Mouse (Mus musculus): ENCODE results near the gene Ghr. TPM values are rescaled to one million over a fixed set of nuclear protein-coding genes. Genes with fewer than 3 reads are reported as not detected.

The Ghr gene
- polyA plus RNA-seq, 1 experiment from 2014 or later, result 133 TPM

DNA sequence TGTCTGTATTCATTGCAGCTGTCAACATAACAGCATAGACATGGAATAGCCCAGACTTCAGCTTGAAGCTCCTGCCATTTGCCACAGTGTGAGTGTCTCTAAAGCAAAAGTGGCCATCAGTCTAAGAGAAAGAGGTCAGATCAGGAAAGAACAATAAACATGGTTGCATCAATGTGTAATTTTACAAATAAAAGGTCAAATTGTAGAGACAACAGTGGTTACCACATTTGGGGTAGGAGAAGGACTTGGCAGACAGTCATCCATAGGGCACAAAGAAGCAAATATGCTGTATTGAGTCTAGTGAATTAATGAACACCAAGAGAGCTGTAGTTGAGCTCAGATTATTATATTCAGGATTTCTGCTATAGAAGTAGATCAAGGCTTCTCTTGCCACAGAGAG, 127.7 kb downstream of the Ghr start:
- TF ChIP-seq CTCF (IDR thresholded peaks at IDR 0.05; ENCODE audit: low read depth), result no peak
- no peaks in the 10 kb centered on the region for H3K9me3 ChIP-seq (ENCODE audit: low read depth, low read length)
- ATAC-seq (ENCODE audit: insufficient read depth), result no peak

DNA sequence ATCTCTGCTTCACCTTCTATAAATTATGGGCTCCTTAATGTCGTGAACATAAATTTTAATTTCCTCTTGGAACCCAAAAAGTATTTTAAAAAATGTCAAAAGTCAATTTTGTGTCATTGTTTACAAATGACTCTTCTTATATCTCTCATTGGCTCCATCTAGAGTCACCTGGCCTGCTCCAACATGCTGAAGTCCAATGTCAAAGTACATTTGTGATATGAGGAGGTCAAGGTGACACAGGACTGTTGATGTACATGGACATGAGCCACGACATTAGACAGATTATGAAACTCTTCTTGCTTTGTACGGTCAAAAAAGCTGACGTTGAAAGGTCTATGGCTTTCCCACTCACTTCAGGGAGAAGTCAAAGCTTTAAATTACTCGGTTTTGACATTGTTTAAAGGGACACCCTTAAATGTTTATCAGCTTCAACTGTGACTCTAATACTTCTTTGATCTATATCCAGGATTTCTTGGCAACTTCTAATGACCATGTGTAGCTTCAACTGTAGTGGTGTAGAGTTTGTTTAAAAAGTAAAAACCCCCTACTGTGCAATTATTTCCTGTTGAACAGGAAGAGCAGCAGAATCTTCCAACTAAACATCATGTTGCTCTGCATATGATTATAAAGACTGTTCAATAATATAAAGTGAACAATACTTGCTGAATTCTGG, 131.1 kb downstream of the Ghr start:
- Histone ChIP-seq H3K4me3 (ENCODE audit: low read depth, low read length) (no peak overlapping the region), H3K4me1 (ENCODE audit: insufficient read depth) (no peaks in the 10 kb centered on the region), H3K36me3 (ENCODE audit: insufficient read depth) (peaks cover 3% of the 10 kb centered on the region; the same call in 1 of the 2 replicates), H3K9ac (no peak overlapping the region), H3K27ac (ENCODE audit: low read depth) (no peak overlapping the region), H3K4me2 (no peak overlapping the region), H3K9me3 (ENCODE audit: low read depth, low read length) (no peaks in the 10 kb centered on the region), H3K27me3 (ENCODE audit: insufficient read depth, low read length) (no peaks in the 10 kb centered on the region)
- peak; percentile 80 for ATAC-seq (ENCODE audit: insufficient read depth)
- TF ChIP-seq CTCF (IDR thresholded peaks at IDR 0.05; ENCODE audit: low read depth), result no peak
- WGBS, result 36% methylated on average over 5 of the region's 5 CpGs
- DNase-seq, result peak; percentile 79

More for the DNA sequence above, 127.7 kb downstream of the Ghr start:
- Histone ChIP-seq H3K4me2 (no peak overlapping the region), H3K36me3 (ENCODE audit: insufficient read depth) (peaks cover 3% of the 10 kb centered on the region; the same call in 1 of the 2 replicates), H3K4me3 (ENCODE audit: low read depth, low read length) (no peak overlapping the region), H3K27me3 (ENCODE audit: insufficient read depth, low read length) (no peaks in the 10 kb centered on the region), H3K27ac (ENCODE audit: low read depth) (no peak overlapping the region), H3K4me1 (ENCODE audit: insufficient read depth) (no peaks in the 10 kb centered on the region), H3K9ac (no peak overlapping the region)
- no peak for DNase-seq

DNA sequence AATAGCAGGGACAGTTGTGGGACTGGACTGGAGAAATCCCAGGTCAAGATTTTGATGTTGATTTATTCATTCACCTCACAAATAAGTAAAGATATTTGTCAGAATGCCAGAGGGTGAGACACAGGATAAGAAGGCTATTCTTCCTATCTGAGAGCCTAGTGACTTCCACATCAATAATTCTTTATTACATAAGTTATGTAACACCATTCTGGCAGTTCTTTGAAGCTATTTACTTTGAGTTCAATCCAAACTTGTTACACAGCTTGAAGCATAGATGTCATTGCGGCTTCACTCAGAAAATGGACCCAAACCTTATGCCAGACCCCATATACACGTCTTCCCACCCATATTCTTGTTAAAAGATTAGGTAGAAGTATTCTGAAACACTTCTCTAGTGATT, 133.7 kb downstream of the Ghr start:
- Histone ChIP-seq H3K27ac (ENCODE audit: low read depth) (no peak overlapping the region), H3K4me1 (ENCODE audit: insufficient read depth) (no peaks in the 10 kb centered on the region), H3K4me2 (no peak overlapping the region), H3K9ac (no peak overlapping the region), H3K27me3 (ENCODE audit: insufficient read depth, low read length) (no peaks in the 10 kb centered on the region), H3K9me3 (ENCODE audit: low read depth, low read length) (no peaks in the 10 kb centered on the region), H3K4me3 (ENCODE audit: low read depth, low read length) (no peak overlapping the region), H3K36me3 (ENCODE audit: insufficient read depth) (no peaks in the 10 kb centered on the region)
- WGBS, result 51% methylated on average over 2 of the region's 2 CpGs
- DNase-seq (no peak), ATAC-seq (ENCODE audit: insufficient read depth) (no peak)
- TF ChIP-seq CTCF (IDR thresholded peaks at IDR 0.05; ENCODE audit: low read depth), result no peak

DNA sequence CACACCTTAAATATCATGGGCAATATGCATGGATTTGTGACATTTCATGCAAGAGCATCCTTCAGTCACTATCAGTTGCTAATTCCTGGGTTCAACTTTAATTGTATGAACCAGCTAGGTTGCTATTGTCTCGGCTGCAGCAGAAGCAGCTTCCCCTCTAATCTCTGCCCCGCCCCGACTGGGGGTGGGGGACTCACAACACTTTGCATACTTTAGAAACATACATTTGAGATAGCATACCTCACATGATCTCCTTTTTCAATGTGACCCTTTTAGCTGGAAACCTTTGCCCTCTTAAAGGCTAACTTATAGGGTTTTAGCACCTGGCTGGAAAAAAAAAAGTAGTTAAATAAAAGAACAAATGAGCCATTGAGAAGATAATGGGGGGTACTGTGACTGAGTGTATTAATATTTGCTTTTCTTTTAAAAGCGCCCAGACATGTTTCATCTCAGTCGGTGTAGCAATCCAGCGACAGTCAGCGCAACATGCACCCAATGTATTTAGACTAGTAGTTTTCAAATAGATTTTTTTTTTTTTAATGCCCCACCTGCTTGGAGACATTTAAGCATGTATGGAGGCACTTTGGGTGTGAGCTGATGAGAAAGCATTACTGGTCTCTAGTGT, 137.9 kb downstream of the Ghr start:
- no peak for TF ChIP-seq CTCF (IDR thresholded peaks at IDR 0.05; ENCODE audit: low read depth)
- Histone ChIP-seq H3K27ac (ENCODE audit: low read depth) (no peak overlapping the region), H3K4me2 (no peak overlapping the region)

GRCm38 (mm10) chr15:3444448-3445020, 138.8 kb downstream of the Ghr start:
- Histone ChIP-seq H3K9me3 (ENCODE audit: low read depth, low read length) (no peaks in the 10 kb centered on the region), H3K27ac (ENCODE audit: low read depth) (no peak overlapping the region), H3K27me3 (ENCODE audit: insufficient read depth, low read length) (no peaks in the 10 kb centered on the region), H3K4me2 (no peak overlapping the region), H3K4me1 (ENCODE audit: insufficient read depth) (no peaks in the 10 kb centered on the region), H3K9ac (no peak overlapping the region), H3K36me3 (ENCODE audit: insufficient read depth) (no peaks in the 10 kb centered on the region), H3K4me3 (ENCODE audit: low read depth, low read length) (no peak overlapping the region)
- TF ChIP-seq CTCF (IDR thresholded peaks at IDR 0.05; ENCODE audit: low read depth), result no peak
- DNase-seq (no peak), ATAC-seq (ENCODE audit: insufficient read depth) (no peak)
- WGBS, result 69% methylated on average over 8 of the region's 8 CpGs

More for the DNA sequence above, 137.9 kb downstream of the Ghr start:
- no peak for ATAC-seq (ENCODE audit: insufficient read depth)
- 69% methylated on average over 7 of the region's 7 CpGs for WGBS
- no peaks in the 10 kb centered on the region for H3K36me3 ChIP-seq (ENCODE audit: insufficient read depth)
- DNase-seq, result no peak
- no peaks in the 10 kb centered on the region for H3K9me3 ChIP-seq (ENCODE audit: low read depth, low read length)
- no peak overlapping the region for H3K4me3 ChIP-seq (ENCODE audit: low read depth, low read length)
- no peaks in the 10 kb centered on the region for H3K4me1 ChIP-seq (ENCODE audit: insufficient read depth)
- H3K9ac ChIP-seq, result no peak overlapping the region
- no peaks in the 10 kb centered on the region for H3K27me3 ChIP-seq (ENCODE audit: insufficient read depth, low read length)

DNA sequence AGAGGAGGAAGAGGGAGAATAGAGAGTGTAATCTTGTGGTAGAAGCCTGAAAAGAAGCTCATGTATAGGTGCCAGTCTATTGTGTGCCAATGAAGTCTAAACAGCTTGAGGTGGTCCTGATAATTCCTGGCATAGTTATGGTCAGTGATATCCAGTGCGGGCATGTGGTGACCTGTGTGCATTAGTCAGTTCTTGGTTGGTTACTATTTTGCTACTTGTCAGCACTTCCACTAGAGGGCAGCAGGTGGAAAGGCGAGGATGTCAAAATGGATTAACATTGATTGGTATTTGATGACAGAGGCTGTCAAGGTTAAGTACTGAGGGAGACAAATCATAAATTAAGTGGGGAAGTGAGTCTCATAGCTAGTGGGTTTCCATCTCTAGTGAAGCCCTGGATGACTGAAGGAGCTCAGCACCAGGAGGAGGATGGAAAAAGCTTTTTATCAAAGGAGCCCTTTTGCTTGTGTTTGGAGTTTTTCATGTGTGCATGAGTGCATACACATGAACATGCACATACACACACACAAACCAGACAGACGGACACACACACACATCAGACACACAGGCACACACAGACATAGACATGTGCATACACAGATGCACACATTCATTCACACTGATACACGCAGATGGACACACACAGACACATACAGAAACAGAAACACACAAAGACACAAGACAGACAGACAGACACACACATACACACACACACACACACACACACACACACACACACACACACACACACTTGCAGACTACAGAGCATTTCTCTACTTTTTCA, 141.6 kb downstream of the Ghr start:
- DNase-seq (peak; percentile 34), ATAC-seq (ENCODE audit: insufficient read depth) (no peak)
- peak; percentile 79 for TF ChIP-seq CTCF (IDR thresholded peaks at IDR 0.05; ENCODE audit: low read depth)
- WGBS, result 44% methylated on average over 4 of the region's 4 CpGs
- no peak overlapping the region for H3K9ac ChIP-seq
- no peaks in the 10 kb centered on the region for H3K9me3 ChIP-seq (ENCODE audit: low read depth, low read length)
- no peak overlapping the region for H3K27ac ChIP-seq (ENCODE audit: low read depth)
- H3K4me2 ChIP-seq, result no peak overlapping the region
- H3K4me3 ChIP-seq (ENCODE audit: low read depth, low read length), result no peak overlapping the region
- no peaks in the 10 kb centered on the region for H3K27me3 ChIP-seq (ENCODE audit: insufficient read depth, low read length)
- H3K36me3 ChIP-seq (ENCODE audit: insufficient read depth), result no peaks in the 10 kb centered on the region
- no peaks in the 10 kb centered on the region for H3K4me1 ChIP-seq (ENCODE audit: insufficient read depth)

DNA sequence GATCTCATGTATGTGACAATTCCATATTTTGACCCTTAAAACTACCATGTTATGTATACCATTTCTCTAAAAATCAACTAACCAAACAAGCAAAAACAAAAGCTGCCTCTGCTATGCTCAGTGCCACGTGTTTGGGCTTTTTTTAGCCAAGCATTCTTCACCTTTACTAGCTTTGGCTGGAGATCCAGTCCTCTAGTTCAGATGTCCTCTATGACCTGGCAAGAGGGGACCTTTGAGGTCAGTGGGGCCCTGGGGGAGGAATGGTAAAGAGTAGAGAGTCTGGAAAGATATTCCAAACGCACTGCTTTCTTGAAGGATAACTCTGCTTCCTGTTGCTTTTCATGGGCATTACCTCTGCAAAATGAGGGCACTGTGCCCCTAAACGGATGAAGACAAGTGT, 145.9 kb downstream of the Ghr start:
- no peak overlapping the region for H3K27ac ChIP-seq (ENCODE audit: low read depth)
- no peak overlapping the region for H3K4me2 ChIP-seq
- WGBS, result 68% methylated on average over 3 of the region's 3 CpGs
- no peak overlapping the region for H3K4me3 ChIP-seq (ENCODE audit: low read depth, low read length)
- ATAC-seq (ENCODE audit: insufficient read depth) (no peak), DNase-seq (no peak)
- no peak for TF ChIP-seq CTCF (IDR thresholded peaks at IDR 0.05; ENCODE audit: low read depth)
- no peaks in the 10 kb centered on the region for H3K36me3 ChIP-seq (ENCODE audit: insufficient read depth)
- no peaks in the 10 kb centered on the region for H3K27me3 ChIP-seq (ENCODE audit: insufficient read depth, low read length)
- H3K9me3 ChIP-seq (ENCODE audit: low read depth, low read length), result no peaks in the 10 kb centered on the region
- peaks cover 8% of the 10 kb centered on the region for H3K4me1 ChIP-seq (ENCODE audit: insufficient read depth)
- H3K9ac ChIP-seq, result no peak overlapping the region

Data from lung, embryonic 14.5 days (tissue).